Mouse (Mus musculus): Measurements from ENCODE around the gene Olfr63.
"Not testable (repeated sequence)": the region's sequence is repeated elsewhere in the genome, so short reads cannot be mapped to it uniquely, and the experiment has no call there.

Gene Olfr63

DNA sequence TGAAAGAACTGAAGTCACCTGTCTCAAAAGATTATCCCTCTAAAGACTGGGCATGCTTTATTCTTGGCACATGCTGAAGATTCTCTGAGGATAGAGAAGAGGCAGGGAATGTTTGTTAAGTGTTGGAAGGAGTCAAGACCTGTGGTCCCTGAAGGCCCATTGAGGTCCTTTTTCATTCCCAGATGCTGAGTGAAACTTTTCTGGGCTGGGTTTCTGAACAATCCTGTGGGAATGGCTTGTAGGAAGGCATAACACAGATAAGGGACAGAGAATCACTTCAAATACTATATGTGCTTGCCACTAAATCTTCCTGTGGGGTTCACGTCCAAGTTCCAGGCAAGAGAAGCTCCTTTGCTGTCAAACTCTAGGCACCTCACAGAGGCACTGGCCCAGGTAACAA lies at the start of gene Olfr63:
TSS of gene Olfr63 (plus strand) at position 301 of the 400 bp plus-strand sequence.
- no peak for DNase-seq (ENCODE audit: low spot score)

- DNase-seq (ENCODE audit: low spot score): no peak
Observed at GRCm38 (mm10) chr17:33221590-33221989, 42.9 kb upstream of the Olfr63 start, which contains the start of gene Olfr1564. TSS of gene Olfr1564 (minus strand) at chr17:33221690.

- DNase-seq (ENCODE audit: low spot score): not testable (repeated sequence)
Observed at GRCm38 (mm10) chr17:33236646-33237045, 27.8 kb upstream of the Olfr63 start.

- DNase-seq (ENCODE audit: low spot score): not testable (repeated sequence)
Observed at GRCm38 (mm10) chr17:33254530-33255318, 9.8 kb upstream of the Olfr63 start, which contains the start of gene Zfp955a. TSS of gene Zfp955a (minus strand) at chr17:33255145.

GRCm38 (mm10) chr17:33255319-33255657 lies 9.2 kb upstream of the Olfr63 start:
- not testable (repeated sequence) for DNase-seq (ENCODE audit: low spot score)

- DNase-seq (ENCODE audit: low spot score): no peak
Observed at GRCm38 (mm10) chr17:33268907-33269306, 4.4 kb downstream of the Olfr63 start.

DNA sequence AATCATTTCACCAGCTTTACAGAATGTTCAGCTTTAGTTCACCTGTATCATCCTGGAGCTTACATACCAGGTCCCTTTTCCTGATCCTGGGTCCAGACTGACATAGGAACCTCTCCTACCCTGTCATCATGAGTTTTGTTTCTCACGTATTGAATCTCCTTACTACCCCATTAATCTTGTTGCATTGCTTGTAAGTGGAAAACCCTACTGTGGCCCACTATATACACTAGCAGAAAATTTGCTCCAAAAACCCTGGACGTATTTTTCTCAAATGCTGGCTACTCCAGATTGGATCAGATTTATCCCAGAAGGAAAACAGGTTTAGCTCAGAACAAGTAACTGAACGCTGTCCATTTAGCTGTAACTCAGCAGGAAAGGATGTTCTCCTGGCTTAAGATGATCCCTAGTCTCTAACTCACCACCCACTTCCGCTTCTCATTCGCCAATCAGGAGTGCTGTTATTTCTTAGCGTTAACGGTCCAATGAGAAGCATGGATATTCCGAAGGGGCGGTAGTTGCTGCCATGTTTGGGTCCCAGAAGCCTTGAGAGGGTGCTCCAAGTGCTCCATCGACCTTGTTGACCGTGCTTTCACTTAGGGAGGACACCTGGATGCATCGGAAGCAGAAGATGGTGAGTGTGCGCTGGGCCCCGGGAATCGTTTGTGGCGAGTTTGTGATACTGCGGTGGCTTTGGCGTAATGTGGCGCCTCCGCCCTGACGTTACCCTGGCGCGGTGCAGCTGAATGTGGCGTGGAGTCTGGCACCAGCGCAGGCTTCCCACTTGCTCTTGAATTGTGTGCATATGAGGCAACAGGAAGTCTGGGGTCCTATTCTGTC lies 24.8 kb downstream of the Olfr63 start, which contains the start of gene Zfp955b:
TSS of gene Zfp955b (plus strand) at position 506 of the 837 bp plus-strand sequence.
- not testable (repeated sequence) for DNase-seq (ENCODE audit: low spot score)

DNA sequence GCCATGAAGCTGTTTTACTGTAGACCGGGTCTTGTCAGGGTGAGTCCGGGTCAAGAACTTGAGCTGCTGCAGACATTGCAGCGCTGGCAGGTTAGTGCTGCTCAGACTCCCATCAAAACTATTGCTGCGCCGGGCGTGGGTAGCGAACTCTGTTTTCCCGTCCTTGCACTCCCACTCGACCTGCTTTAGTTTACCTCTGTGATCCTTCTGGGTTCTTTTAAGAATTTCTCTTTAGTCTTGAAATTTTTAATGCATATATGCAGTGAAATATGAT lies 25.3 kb downstream of the Olfr63 start:
- DNase-seq (ENCODE audit: low spot score): not testable (repeated sequence)
